Mouse (Mus musculus): ENCODE results near the gene Tmem135. TPM values are rescaled to one million over a fixed set of nuclear protein-coding genes. Genes with fewer than 3 reads are reported as not detected.

Tmem135 gene
- polyA plus RNA-seq, 1 experiment from 2014 or later, result 25.2 TPM

DNA sequence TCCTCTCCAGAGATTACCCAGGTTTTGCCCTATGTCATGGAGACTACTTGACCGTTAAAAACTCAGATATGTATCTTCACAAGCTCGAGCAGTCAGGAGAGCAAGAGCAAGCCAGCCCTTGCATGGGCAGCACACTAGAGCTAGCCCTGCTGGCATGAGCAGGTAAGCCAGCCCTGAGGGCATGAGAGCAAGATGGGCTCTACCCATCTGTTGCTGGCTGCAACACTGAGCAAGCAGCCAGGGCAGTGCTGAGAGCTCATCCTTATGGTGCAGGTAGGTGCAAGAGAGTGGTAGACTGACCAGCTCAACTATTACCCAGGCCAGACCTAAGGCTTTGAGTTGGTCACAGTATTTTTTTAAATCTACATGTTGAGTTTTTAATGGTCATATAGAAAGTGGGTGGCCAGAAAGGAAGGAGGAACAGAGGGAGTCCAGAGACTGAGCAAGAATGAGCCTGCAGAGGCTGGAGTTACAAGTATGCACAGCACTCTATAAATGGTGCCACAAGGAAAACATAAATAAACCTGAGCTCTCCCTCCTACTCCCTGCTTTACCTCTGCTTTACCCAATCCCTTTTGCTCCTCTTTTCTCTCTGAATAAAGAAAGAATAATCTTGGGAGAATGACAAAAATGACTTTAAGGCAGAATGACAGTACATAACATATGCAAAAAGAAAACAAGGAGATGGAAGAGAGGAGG, 156.9 kb downstream of the Tmem135 start:
- Histone ChIP-seq H3K27ac (replicated peaks) (no peak overlapping the region), H3K9ac (no peak overlapping the region), H3K36me3 (no peaks in the 10 kb centered on the region), H3K9me3 (replicated peaks) (no peaks in the 10 kb centered on the region), H3K27me3 (no peaks in the 10 kb centered on the region), H3K4me2 (replicated peaks) (no peak overlapping the region), H3K4me3 (replicated peaks) (no peak overlapping the region), H3K4me1 (no peaks in the 10 kb centered on the region)
- WGBS, result 78% methylated on average over 2 of the region's 2 CpGs
- ATAC-seq (ENCODE audit: insufficient number of reproducible peaks, low FRiP score, low TSS enrichment, low read depth), result no peak

DNA sequence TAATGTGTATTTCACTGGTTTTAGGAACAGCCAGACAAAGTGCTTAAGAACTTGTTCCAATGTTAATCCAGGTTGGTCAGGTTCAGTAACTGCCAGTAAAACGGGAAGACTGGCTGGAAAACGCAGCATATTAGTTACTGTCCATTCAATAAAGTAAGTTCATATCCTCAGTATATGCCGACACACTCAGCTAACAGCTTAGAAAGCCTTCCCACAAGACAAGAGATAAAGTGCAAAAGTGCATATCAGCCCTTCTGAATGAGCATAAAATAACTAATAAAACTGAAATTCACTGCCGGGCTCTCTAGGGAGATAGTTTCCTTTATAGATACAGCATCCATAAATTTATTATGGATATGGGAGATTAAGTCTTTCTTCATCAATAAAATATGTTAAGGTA, 161.5 kb downstream of the Tmem135 start:
- Histone ChIP-seq H3K9me3 (replicated peaks) (no peaks in the 10 kb centered on the region), H3K4me2 (replicated peaks) (no peak overlapping the region), H3K36me3 (no peaks in the 10 kb centered on the region), H3K27me3 (no peaks in the 10 kb centered on the region), H3K9ac (no peak overlapping the region), H3K4me3 (replicated peaks) (no peak overlapping the region), H3K4me1 (no peaks in the 10 kb centered on the region), H3K27ac (replicated peaks) (no peak overlapping the region)
- no peak for ATAC-seq (ENCODE audit: insufficient number of reproducible peaks, low FRiP score, low TSS enrichment, low read depth)
- 86% methylated on average over 4 of the region's 4 CpGs for WGBS

DNA sequence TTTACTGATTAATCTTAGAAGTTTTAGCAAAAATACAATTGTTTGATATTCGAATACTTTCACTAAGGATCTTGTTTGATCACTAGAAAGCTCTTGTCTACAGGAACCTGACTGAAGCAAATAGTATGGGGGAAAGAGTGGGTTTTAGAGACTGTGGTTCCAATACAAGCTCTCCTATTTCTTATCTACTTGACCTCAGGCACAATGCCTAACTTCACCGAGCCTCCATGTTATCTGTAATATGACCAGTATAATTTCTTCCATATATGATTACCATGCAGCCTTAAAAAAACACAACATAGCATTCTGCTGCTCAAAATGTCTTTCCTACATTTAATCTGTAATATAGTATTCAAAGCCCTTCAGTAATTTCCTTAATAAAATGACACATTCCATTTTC, 161.9 kb downstream of the Tmem135 start:
- Histone ChIP-seq H3K4me1 (no peaks in the 10 kb centered on the region), H3K27me3 (no peaks in the 10 kb centered on the region), H3K9ac (no peak overlapping the region), H3K4me2 (replicated peaks) (no peak overlapping the region), H3K4me3 (replicated peaks) (no peak overlapping the region), H3K9me3 (replicated peaks) (no peaks in the 10 kb centered on the region), H3K36me3 (no peaks in the 10 kb centered on the region), H3K27ac (replicated peaks) (no peak overlapping the region)
- 74% methylated on average over 2 of the region's 2 CpGs for WGBS
- no peak for ATAC-seq (ENCODE audit: insufficient number of reproducible peaks, low FRiP score, low TSS enrichment, low read depth)

DNA sequence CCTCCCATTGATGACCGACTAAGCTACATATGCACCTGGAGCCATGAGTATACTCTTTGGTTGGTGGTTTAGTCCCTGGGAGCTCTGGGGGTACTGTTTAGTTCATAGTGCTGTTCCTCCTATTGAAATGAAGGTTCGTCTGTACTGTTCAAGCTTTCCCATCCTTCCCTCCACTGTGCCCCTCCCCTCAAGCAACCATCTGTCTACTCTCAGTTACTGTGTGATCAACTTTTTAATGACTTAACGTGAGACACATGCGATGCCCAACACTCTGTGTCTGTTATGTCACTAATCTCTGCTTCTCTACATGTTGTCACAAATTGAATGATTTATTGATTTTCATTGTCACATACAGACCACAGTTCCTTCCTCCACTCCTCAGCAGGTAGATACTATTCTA, 164.4 kb downstream of the Tmem135 start:
- no peaks in the 10 kb centered on the region for H3K9me3 ChIP-seq (replicated peaks)
- H3K9ac ChIP-seq, result no peak overlapping the region
- no peaks in the 10 kb centered on the region for H3K27me3 ChIP-seq
- H3K4me1 ChIP-seq, result no peaks in the 10 kb centered on the region
- no peak overlapping the region for H3K27ac ChIP-seq (replicated peaks)
- ATAC-seq (ENCODE audit: insufficient number of reproducible peaks, low FRiP score, low TSS enrichment, low read depth), result no peak
- no peak overlapping the region for H3K4me3 ChIP-seq (replicated peaks)
- H3K4me2 ChIP-seq (replicated peaks), result no peak overlapping the region
- 85% methylated on average over 4 of the region's 4 CpGs for WGBS
- H3K36me3 ChIP-seq, result no peaks in the 10 kb centered on the region

DNA sequence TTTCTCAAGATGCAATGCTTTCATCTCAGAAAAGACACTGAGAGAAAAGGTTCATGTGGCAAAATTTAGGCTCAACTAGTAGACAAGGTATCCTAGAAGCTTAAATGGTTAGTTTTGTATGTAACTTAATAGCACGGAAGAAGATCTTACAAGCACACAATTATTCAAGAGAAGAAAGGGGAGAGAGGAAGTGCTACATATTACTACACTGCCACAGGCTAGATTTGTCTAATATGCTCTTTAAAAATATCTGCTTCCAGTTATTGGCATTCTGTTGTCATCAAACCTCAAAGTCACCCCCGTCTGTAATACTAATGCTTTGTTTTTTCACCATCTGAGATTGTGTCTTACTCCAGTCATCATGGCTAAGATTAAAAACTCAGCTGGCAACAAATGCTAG, 167.4 kb downstream of the Tmem135 start:
- whole genome bisulfite sequencing, result 51% methylated on average over 2 of the region's 2 CpGs

DNA sequence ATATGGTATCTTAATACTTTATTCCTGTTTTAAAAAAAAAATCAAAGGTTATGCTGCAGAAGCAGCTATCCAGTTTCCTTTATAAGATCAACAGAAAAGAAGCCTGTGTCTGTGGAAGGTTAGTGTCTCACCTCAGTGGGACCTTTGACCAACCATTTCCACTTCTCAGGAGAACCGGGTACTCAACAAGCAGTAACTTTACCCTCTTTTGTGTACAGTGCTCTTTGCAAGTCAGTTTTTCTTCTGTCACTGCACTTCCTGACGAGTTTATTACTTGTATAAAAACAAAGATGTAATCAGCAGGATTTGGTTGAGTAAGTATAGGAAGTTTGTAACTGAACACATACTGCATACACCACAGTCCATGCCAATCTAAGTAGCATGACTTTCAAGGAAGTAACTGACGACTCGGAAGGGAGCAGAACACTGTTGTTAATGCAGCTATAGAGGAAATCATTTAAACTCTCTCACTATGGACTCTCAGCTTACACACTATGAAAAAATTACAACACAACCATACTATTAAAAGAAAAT, 168.0 kb downstream of the Tmem135 start:
- Histone ChIP-seq H3K9ac (no peak overlapping the region), H3K27me3 (no peaks in the 10 kb centered on the region), H3K27ac (replicated peaks) (no peak overlapping the region), H3K4me2 (replicated peaks) (no peak overlapping the region), H3K4me1 (no peaks in the 10 kb centered on the region), H3K36me3 (no peaks in the 10 kb centered on the region), H3K9me3 (replicated peaks) (no peaks in the 10 kb centered on the region), H3K4me3 (replicated peaks) (no peak overlapping the region)
- WGBS, result 38% methylated on average over 4 of the region's 4 CpGs
- ATAC-seq (ENCODE audit: insufficient number of reproducible peaks, low FRiP score, low TSS enrichment, low read depth), result no peak

More for the DNA sequence above, 167.4 kb downstream of the Tmem135 start:
- Histone ChIP-seq H3K36me3 (no peaks in the 10 kb centered on the region), H3K27me3 (no peaks in the 10 kb centered on the region), H3K9me3 (replicated peaks) (no peaks in the 10 kb centered on the region), H3K4me2 (replicated peaks) (no peak overlapping the region), H3K27ac (replicated peaks) (no peak overlapping the region), H3K4me1 (no peaks in the 10 kb centered on the region), H3K9ac (no peak overlapping the region), H3K4me3 (replicated peaks) (no peak overlapping the region)
- no peak for ATAC-seq (ENCODE audit: insufficient number of reproducible peaks, low FRiP score, low TSS enrichment, low read depth)

DNA sequence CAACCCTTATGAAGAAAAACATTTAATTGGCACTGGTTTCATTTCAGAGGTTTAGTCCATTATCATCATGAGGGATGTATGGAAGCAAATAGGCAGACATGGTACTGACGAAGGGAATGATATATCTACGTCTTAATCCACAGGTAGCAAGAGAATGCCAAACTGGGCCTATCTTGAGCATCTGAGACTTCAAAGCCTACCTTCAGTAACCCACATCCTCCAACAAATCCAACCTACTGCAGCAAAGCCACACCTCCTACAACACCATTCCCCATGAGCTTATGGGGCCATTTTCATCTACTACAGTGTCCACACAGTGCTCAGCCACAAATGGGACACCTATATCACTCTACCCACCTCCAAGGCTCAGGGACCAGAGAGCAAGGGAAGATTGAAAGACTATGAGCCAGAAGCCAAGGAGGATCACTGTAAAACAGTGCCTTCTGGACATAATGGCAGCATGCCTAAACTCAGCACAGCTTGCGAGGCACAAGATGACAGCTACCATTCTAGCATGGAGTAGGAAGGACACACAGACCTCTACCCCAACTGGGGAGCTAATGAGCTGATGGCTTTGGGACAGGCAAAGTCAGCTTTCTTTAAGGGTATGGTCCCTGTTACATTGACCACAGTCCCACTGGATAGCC, 171.4 kb downstream of the Tmem135 start:
- Histone ChIP-seq H3K4me3 (replicated peaks) (no peak overlapping the region), H3K9me3 (replicated peaks) (no peaks in the 10 kb centered on the region), H3K4me1 (no peaks in the 10 kb centered on the region), H3K9ac (no peak overlapping the region), H3K27me3 (no peaks in the 10 kb centered on the region), H3K36me3 (no peaks in the 10 kb centered on the region), H3K27ac (replicated peaks) (no peak overlapping the region), H3K4me2 (replicated peaks) (no peak overlapping the region)
- no peak for ATAC-seq (ENCODE audit: insufficient number of reproducible peaks, low FRiP score, low TSS enrichment, low read depth)
- WGBS, result 95% methylated on average over 3 of the region's 3 CpGs

DNA sequence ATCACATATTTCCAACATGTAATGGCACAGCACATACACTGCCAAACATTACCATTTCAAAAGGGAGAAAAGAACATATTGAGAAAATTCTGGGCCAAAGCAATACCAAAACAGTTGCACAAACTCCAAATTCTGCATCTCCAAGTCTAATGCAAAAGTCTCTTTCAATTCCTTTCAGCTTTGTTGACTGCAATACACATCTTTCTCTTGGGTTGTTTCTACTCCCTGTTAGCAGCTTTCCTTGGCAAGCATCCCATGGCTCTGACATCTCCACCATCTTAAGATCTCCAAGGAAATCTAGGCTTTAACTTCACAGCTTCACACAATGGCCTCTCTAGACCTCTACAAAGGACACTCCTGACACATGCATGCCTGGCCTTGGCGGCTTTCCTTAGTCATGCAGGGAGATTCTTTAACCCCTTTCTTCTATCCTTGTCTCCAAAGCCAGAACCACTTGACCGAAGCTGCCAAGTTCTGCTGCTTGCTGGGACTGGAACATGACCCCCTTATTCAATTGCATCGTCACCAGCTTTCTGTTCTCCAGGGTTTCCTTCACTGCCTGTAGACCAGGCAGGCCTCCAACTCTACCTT, 172.7 kb downstream of the Tmem135 start:
- Histone ChIP-seq H3K27me3 (no peaks in the 10 kb centered on the region), H3K27ac (replicated peaks) (no peak overlapping the region), H3K4me2 (replicated peaks) (no peak overlapping the region), H3K9me3 (replicated peaks) (no peaks in the 10 kb centered on the region), H3K4me1 (no peaks in the 10 kb centered on the region), H3K4me3 (replicated peaks) (no peak overlapping the region), H3K36me3 (no peaks in the 10 kb centered on the region), H3K9ac (no peak overlapping the region)
- WGBS, result 86% methylated on average over 3 of the region's 3 CpGs
- ATAC-seq (ENCODE audit: insufficient number of reproducible peaks, low FRiP score, low TSS enrichment, low read depth), result no peak

DNA sequence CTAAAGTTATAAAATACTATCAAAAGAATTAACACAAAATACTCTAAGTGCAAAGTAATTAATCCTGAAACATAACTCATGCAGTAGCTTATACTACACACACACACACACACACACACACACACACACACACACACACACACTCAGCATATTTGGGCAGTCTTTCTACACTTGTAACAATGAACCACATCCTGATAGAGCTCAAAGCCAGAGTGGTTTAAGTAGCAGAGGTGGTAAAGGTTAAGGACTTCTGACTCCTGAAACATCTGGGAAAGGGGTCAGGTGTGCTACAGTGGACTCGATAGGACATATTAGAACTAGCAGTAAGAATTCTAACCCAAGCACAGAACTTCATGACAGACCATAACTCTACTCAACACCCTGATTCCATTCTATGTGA, 181.4 kb downstream of the Tmem135 start:
- Histone ChIP-seq H3K36me3 (no peaks in the 10 kb centered on the region), H3K4me3 (replicated peaks) (no peak overlapping the region), H3K9ac (no peak overlapping the region), H3K27ac (replicated peaks) (no peak overlapping the region), H3K9me3 (replicated peaks) (no peaks in the 10 kb centered on the region), H3K27me3 (no peaks in the 10 kb centered on the region), H3K4me2 (replicated peaks) (no peak overlapping the region), H3K4me1 (no peaks in the 10 kb centered on the region)
- WGBS, result 78% methylated on average over 1 of the region's 1 CpGs
- ATAC-seq (ENCODE audit: insufficient number of reproducible peaks, low FRiP score, low TSS enrichment, low read depth), result no peak

DNA sequence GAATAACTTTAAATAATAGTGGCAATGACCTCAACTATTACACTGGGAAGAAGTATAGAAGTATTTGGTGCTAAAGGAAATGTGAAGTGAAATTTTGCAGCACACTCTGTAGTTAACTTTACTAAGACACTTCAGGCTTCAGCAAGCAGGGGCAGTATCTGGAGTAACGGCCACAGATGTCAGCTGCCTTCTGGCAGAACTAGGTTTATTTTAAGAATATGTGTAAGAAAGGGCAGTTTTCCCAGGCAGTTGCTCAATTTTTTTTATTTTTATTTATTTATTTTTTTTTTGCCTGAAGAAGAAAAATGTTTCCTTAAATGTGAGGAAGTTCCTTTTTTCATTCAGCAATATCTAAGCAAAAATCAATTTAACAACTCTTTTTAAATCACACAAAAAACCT, 187.4 kb downstream of the Tmem135 start:
- Histone ChIP-seq H3K9me3 (replicated peaks) (no peaks in the 10 kb centered on the region), H3K27ac (replicated peaks) (no peak overlapping the region), H3K4me3 (replicated peaks) (no peak overlapping the region), H3K4me2 (replicated peaks) (no peak overlapping the region), H3K9ac (no peak overlapping the region), H3K27me3 (no peaks in the 10 kb centered on the region), H3K4me1 (peaks cover 8% of the 10 kb centered on the region), H3K36me3 (no peaks in the 10 kb centered on the region)
- 27% methylated on average over 1 of the region's 1 CpGs for WGBS
- ATAC-seq (ENCODE audit: insufficient number of reproducible peaks, low FRiP score, low TSS enrichment, low read depth), result no peak

DNA sequence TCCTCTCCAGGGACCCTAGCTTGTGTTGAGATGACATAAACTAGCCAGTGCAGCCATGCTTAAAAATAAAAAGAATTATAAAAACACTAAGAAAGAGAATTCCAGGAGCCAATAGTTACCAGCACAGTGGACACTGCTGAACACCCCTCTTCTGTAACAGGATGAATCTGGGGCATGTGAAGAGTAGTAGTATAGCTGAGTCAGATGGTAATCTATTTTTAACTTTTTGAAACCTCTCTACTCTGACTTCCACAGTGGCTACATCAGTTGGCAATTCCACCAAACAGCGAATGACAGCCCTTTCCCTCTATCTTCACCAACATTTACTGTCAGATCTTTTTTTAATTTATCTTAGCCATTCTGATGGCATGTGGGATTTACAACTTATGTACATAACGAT, 187.9 kb downstream of the Tmem135 start:
- no peak overlapping the region for H3K9ac ChIP-seq
- 70% methylated on average over 2 of the region's 2 CpGs for WGBS
- H3K9me3 ChIP-seq (replicated peaks), result no peaks in the 10 kb centered on the region
- no peak overlapping the region for H3K27ac ChIP-seq (replicated peaks)
- peaks cover 8% of the 10 kb centered on the region for H3K4me1 ChIP-seq
- H3K36me3 ChIP-seq, result no peaks in the 10 kb centered on the region
- H3K4me3 ChIP-seq (replicated peaks), result no peak overlapping the region
- no peak overlapping the region for H3K4me2 ChIP-seq (replicated peaks)
- H3K27me3 ChIP-seq, result no peaks in the 10 kb centered on the region
- ATAC-seq (ENCODE audit: insufficient number of reproducible peaks, low FRiP score, low TSS enrichment, low read depth), result no peak
